Mouse (Mus musculus) hindbrain, postnatal 0 days (tissue): ENCODE data around the gene Ddx39b. TPM values are rescaled to one million over a fixed set of nuclear protein-coding genes. Genes with fewer than 3 reads are reported as not detected.
A peak's percentile ranks its signal among the peaks of the same experiment; 100 is the strongest.

ENCODE experiments used
- ATAC-seq: fragments of 200-750 bp; cut with Nextera tagmentation; 2 replicates; pipeline ENCODE4 v1.8.0; 2017; ENCODE audit warnings: mild to moderate bottlenecking, moderate TSS enrichment, moderate library complexity
- DNase-seq: peaks from one replicate; pipeline ENCODE4 v3.0.0-alpha.2; 2015; ENCODE audit warnings: low spot score
- H3K27ac ChIP-seq: fragments of 300-500 bp; sonication (generic); 2 replicates; pipeline ENCODE4 v1.5.1; 2014; ENCODE audit warnings: mild to moderate bottlenecking
- H3K27me3 ChIP-seq: fragments of 300-500 bp; sonication (generic); 2 replicates; pipeline ENCODE4 v1.6.1; 2014; ENCODE audit warnings: low read length, mixed read lengths; ENCODE audit not compliant: insufficient read depth
- H3K36me3 ChIP-seq: fragments of 300-500 bp; sonication (generic); 2 replicates; pipeline ENCODE4 v1.6.1; 2014; ENCODE audit warnings: low read length, mixed read lengths; ENCODE audit not compliant: insufficient read depth
- H3K4me1 ChIP-seq: fragments of 300-500 bp; sonication (generic); 2 replicates; pipeline ENCODE4 v1.6.1; 2014; ENCODE audit warnings: antibody characterized with exemption, low read length, mixed read lengths; ENCODE audit not compliant: insufficient read depth
- H3K4me2 ChIP-seq: fragments of 300-500 bp; sonication (generic); 2 replicates; pipeline ENCODE4 v1.6.1; 2014; ENCODE audit warnings: low read depth, mild to moderate bottlenecking, low read length, moderate library complexity, mixed read lengths
- H3K4me3 ChIP-seq: fragments of 300-500 bp; sonication (generic); 2 replicates; pipeline ENCODE4 v1.5.1; 2014; ENCODE audit warnings: low read length
- H3K9ac ChIP-seq: fragments of 300-500 bp; sonication (generic); replicated peaks from 2 replicates; pipeline ENCODE4 v1.6.1; 2014; ENCODE audit warnings: mild to moderate bottlenecking, low read length, moderate library complexity, mixed read lengths
- H3K9me3 ChIP-seq: fragments of 300-500 bp; sonication (generic); 2 replicates; pipeline ENCODE4 v1.6.1; 2016; ENCODE audit warnings: low read length, mixed read lengths
- CTCF ChIP-seq: IDR thresholded peaks from 2 replicates; pipeline ENCODE4 v1.5.1; 2016; ENCODE audit warnings: antibody characterized with exemption, control low read depth, low read depth
- WGBS: fragments of 180-500 bp; shearing (Covaris S2); extraction: QIAGEN DNeasy Blood & Tissue Kit; methylation state at CpG from one replicate; pipeline ENCODE4 v1.1.7; 2014; 5-methylcytosine and 5-hydroxymethylcytosine counted together
- polyA plus RNA-seq: library from polyadenylated mRNA; unstranded; fragments of >200 nt; fragmentation: Nextera tagmentation; extraction: Ambion mirVana; gene quantifications from 2 replicates; pipeline ENCODE4 v1.2.1, GENCODE M21; 2015
- total RNA-seq: library from RNA; depleted of rRNA; stranded (reverse); fragments of >200 nt; gene quantifications from 2 replicates; pipeline ENCODE4 v1.2.3, GENCODE M21; 2014; rRNA removed

The Ddx39b gene
- total RNA-seq = 259 and 266 TPM in 2 replicates
- 326 and 341 TPM in 2 replicates for polyA plus RNA-seq

GRCm38 (mm10) chr17:35241305-35242014 lies at the start of gene Ddx39b:
TSS of gene Ddx39b (plus strand) at chr17:35241746.
- peaks cover 17% of the 10 kb centered on the region for H3K4me1 ChIP-seq
- H3K36me3 ChIP-seq = peaks cover 28% of the 10 kb centered on the region
- H3K4me2 ChIP-seq = peak within 1 kb of the TSS; percentile 72
- peak; percentile 20; the same call in 1 of the 2 replicates for TF ChIP-seq CTCF
- H3K27me3 ChIP-seq = no peaks in the 10 kb centered on the region
- DNase-seq (peak; percentile 98), ATAC-seq (peak; percentile 91)
- no peaks in the 10 kb centered on the region for H3K9me3 ChIP-seq
- H3K4me3 ChIP-seq = peak within 1 kb of the TSS; percentile 97
- 2% methylated on average over 65 of the region's 69 CpGs for WGBS
- peak within 1 kb of the TSS; percentile 100 for H3K27ac ChIP-seq
- H3K9ac ChIP-seq = peak within 1 kb of the TSS; percentile 100

DNA sequence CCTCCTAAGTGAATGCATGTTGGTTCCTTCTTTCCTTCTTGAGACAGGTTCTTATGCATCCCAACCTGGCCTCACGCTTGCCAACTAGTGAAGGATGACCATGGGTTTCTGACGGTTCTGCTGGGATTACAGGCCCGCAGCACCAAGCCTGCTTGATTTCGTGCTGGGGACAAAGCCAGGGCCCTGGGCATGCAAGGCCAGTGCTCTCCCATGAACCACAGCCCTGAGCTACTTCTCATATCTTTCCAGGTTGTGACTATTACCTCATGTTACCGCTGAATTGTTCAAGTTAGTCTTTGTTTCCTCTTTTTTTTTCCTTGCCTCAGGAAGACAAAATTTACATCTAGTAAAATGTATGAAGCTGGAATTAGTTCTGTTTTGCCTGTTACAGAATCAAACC lies 48.6 kb upstream of the Ddx39b start:
- H3K27me3 ChIP-seq = peaks cover 8% of the 10 kb centered on the region; the same call in 1 of the 2 replicates
- no peak overlapping the region for H3K4me2 ChIP-seq
- 74% methylated on average over 5 of the region's 5 CpGs for WGBS
- DNase-seq = no peak
- H3K9ac ChIP-seq = no peak overlapping the region
- no peaks in the 10 kb centered on the region for H3K36me3 ChIP-seq
- H3K4me1 ChIP-seq = no peaks in the 10 kb centered on the region
- H3K27ac ChIP-seq = no peak overlapping the region
- TF ChIP-seq CTCF = no peak
- no peak for ATAC-seq
- no peak overlapping the region for H3K4me3 ChIP-seq
- H3K9me3 ChIP-seq = no peaks in the 10 kb centered on the region

- peak within 1 kb of the TSS; percentile 69 for H3K4me2 ChIP-seq
Observed at GRCm38 (mm10) chr17:35193881-35194843, 47.4 kb upstream of the Ddx39b start, which contains the start of gene Ltb. TSS of gene Ltb (plus strand) at chr17:35194439.

GRCm38 (mm10) chr17:35194844-35195630 lies 46.5 kb upstream of the Ddx39b start:
- no peaks in the 10 kb centered on the region for H3K4me1 ChIP-seq
- no peak for TF ChIP-seq CTCF
- no peaks in the 10 kb centered on the region for H3K36me3 ChIP-seq
- no peak overlapping the region for H3K9ac ChIP-seq
- H3K4me3 ChIP-seq = peak overlapping the region; percentile 42
- H3K4me2 ChIP-seq = peak overlapping the region; percentile 69
- H3K27me3 ChIP-seq = peaks cover 8% of the 10 kb centered on the region; the same call in 1 of the 2 replicates
- H3K27ac ChIP-seq = no peak overlapping the region
- 46% methylated on average over 19 of the region's 19 CpGs for WGBS
- ATAC-seq (peak; percentile 46; the same call in 1 of the 2 replicates), DNase-seq (no peak)
- H3K9me3 ChIP-seq = no peaks in the 10 kb centered on the region

More at GRCm38 (mm10) chr17:35193881-35194843, 47.4 kb upstream of the Ddx39b start, which contains the start of gene Ltb:
- ATAC-seq (no peak), DNase-seq (no peak)
- no peaks in the 10 kb centered on the region for H3K4me1 ChIP-seq
- H3K27ac ChIP-seq = no peak within 1 kb of the TSS
- H3K9me3 ChIP-seq = no peaks in the 10 kb centered on the region
- H3K36me3 ChIP-seq = no peaks in the 10 kb centered on the region
- no peak for TF ChIP-seq CTCF
- WGBS = 78% methylated on average over 26 of the region's 28 CpGs
- peaks cover 8% of the 10 kb centered on the region; the same call in 1 of the 2 replicates for H3K27me3 ChIP-seq
- no peak within 1 kb of the TSS for H3K4me3 ChIP-seq
- H3K9ac ChIP-seq = no peak within 1 kb of the TSS

DNA sequence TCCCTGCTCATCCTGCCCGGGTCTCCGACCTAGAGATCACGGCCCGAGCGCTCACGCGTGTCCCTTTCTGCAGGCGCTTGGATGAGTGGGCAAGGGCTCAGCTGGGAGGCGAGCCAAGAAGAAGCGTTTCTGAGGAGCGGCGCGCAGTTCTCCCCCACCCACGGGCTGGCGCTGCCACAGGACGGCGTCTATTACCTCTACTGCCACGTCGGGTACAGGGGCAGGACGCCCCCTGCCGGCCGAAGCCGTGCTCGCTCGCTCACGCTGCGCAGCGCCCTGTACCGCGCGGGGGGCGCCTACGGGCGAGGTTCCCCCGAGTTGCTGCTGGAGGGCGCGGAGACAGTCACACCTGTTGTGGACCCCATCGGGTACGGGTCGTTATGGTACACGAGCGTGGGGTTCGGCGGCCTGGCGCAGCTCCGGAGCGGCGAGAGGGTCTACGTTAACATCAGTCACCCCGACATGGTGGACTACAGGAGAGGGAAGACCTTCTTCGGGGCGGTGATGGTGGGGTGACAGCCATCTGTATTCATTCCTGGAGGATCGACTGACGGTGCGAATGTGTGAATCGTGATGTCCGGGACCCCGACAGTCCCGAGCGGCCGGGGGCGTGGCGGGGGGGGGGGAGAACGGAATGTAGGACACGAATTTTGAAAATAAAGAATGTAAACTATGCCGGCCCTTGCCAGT lies 45.8 kb upstream of the Ddx39b start:
- TF ChIP-seq CTCF = peak; percentile 75
- Histone ChIP-seq H3K9ac (peak overlapping the region; percentile 22), H3K4me2 (peak overlapping the region; percentile 69), H3K36me3 (no peaks in the 10 kb centered on the region), H3K27me3 (peaks cover 8% of the 10 kb centered on the region; the same call in 1 of the 2 replicates), H3K4me1 (no peaks in the 10 kb centered on the region), H3K9me3 (no peaks in the 10 kb centered on the region), H3K27ac (no peak overlapping the region), H3K4me3 (peak overlapping the region; percentile 42)
- WGBS = 1% methylated on average over 66 of the region's 66 CpGs
- peak; percentile 85 for DNase-seq
- peak; percentile 92 for ATAC-seq
